Mouse (Mus musculus) embryo, embryonic 10 days (tissue): ENCODE results near the gene Mycbp2.

ENCODE experiments used
- DNase-seq: peaks from one replicate; pipeline ENCODE4 v3.0.0-alpha.2; 2015; ENCODE audit warnings: low spot score

Mycbp2 gene

GRCm38 (mm10) chr14:103072731-103073130 lies 273.9 kb downstream of the Mycbp2 start:
- DNase-seq = no peak

GRCm38 (mm10) chr14:103071471-103071870 lies 275.1 kb downstream of the Mycbp2 start:
- DNase-seq = no peak

GRCm38 (mm10) chr14:103070790-103071189 lies 275.8 kb downstream of the Mycbp2 start:
- no peak for DNase-seq

GRCm38 (mm10) chr14:103069864-103070611 lies 276.6 kb downstream of the Mycbp2 start, which contains the start of gene Cln5:
Gene Cln5, plus strand, starts transcription at chr14:103070216.
- peak; percentile 93 for DNase-seq

GRCm38 (mm10) chr14:103069465-103069863 lies 277.1 kb downstream of the Mycbp2 start:
- DNase-seq = no peak

- DNase-seq = peak; percentile 68
These were observed 281.1 kb downstream of the Mycbp2 start for GRCm38 (mm10) chr14:103065294-103066167.
